Mouse (Mus musculus) right cerebral cortex, adult 18-20 months (tissue): ENCODE results near the gene Tomm34.

Experiments used
- DNase-seq: peaks from one replicate; pipeline ENCODE4 v3.0.0; 2022; ENCODE audit warnings: mixed read lengths

The Tomm34 gene

GRCm38 (mm10) chr2:164070765-164071436, at the start of gene Tomm34:
Gene Tomm34, minus strand, starts transcription at chr2:164071169.
- DNase-seq, result peak; percentile 91

GRCm38 (mm10) chr2:164119503-164119902, 48.5 kb upstream of the Tomm34 start:
- peak; percentile 59 for DNase-seq

- DNase-seq, result no peak
Observed at GRCm38 (mm10) chr2:164115531-164115930, 44.6 kb upstream of the Tomm34 start.

- no peak for DNase-seq
Observed at GRCm38 (mm10) chr2:164114051-164114450, 43.1 kb upstream of the Tomm34 start.

- no peak for DNase-seq
Observed at GRCm38 (mm10) chr2:164111546-164111945, 40.6 kb upstream of the Tomm34 start.

- no peak for DNase-seq
Observed at GRCm38 (mm10) chr2:164108501-164108900, 37.5 kb upstream of the Tomm34 start.

- no peak for DNase-seq
Observed at GRCm38 (mm10) chr2:164107125-164107874, 36.3 kb upstream of the Tomm34 start.

GRCm38 (mm10) chr2:164106287-164107035, 35.5 kb upstream of the Tomm34 start:
- no peak for DNase-seq

- peak; percentile 58 for DNase-seq
Observed at GRCm38 (mm10) chr2:164103501-164103900, 32.5 kb upstream of the Tomm34 start.

GRCm38 (mm10) chr2:164102366-164102765, 31.4 kb upstream of the Tomm34 start:
- no peak for DNase-seq

- no peak for DNase-seq
Observed at GRCm38 (mm10) chr2:164101936-164102335, 31.0 kb upstream of the Tomm34 start.

GRCm38 (mm10) chr2:164098603-164099250, 27.8 kb upstream of the Tomm34 start:
- DNase-seq, result peak; percentile 67

- DNase-seq, result no peak
Observed at GRCm38 (mm10) chr2:164094152-164094551, 23.2 kb upstream of the Tomm34 start.

GRCm38 (mm10) chr2:164089508-164089907, 18.5 kb upstream of the Tomm34 start:
- no peak for DNase-seq

GRCm38 (mm10) chr2:164087416-164088017, 16.5 kb upstream of the Tomm34 start:
- DNase-seq, result no peak

- no peak for DNase-seq
Observed at GRCm38 (mm10) chr2:164084342-164084700, 13.4 kb upstream of the Tomm34 start.

GRCm38 (mm10) chr2:164083609-164084341, 12.8 kb upstream of the Tomm34 start:
- no peak for DNase-seq

GRCm38 (mm10) chr2:164082175-164082574, 11.2 kb upstream of the Tomm34 start:
- DNase-seq, result no peak

GRCm38 (mm10) chr2:164081577-164081976, 10.6 kb upstream of the Tomm34 start:
- DNase-seq, result no peak

- DNase-seq, result no peak
Observed at GRCm38 (mm10) chr2:164079488-164079887, 8.5 kb upstream of the Tomm34 start.

- DNase-seq, result no peak
Observed at GRCm38 (mm10) chr2:164077875-164078274, 6.9 kb upstream of the Tomm34 start.

GRCm38 (mm10) chr2:164076874-164077425, 6.0 kb upstream of the Tomm34 start:
- DNase-seq, result no peak
